Mouse (Mus musculus) heart, postnatal 25 days (tissue): ENCODE measurements around the gene Prkd2. TPM values are rescaled to one million over a fixed set of nuclear protein-coding genes. Genes with fewer than 3 reads are reported as not detected.
A peak's percentile ranks its signal among the peaks of the same experiment; 100 is the strongest.

ENCODE experiments used
- DNase-seq: peaks from one replicate; pipeline ENCODE4 v3.0.0; 2022; ENCODE audit warnings: low spot score
- intact Hi-C: fragments of 180-260 bp; cut with DNase I; formaldehyde crosslinking; loops from one replicate; pipeline ENCODE4 v1.15.1; 2025
- total RNA-seq, 2 experiments: library from RNA; stranded (reverse); gene quantifications; 2 replicates each; pipeline ENCODE4 v1.2.3; 2021

Prkd2 gene
- total RNA-seq, 2 experiments from 2014 or later: 18.0 to 22.9 TPM

DNA sequence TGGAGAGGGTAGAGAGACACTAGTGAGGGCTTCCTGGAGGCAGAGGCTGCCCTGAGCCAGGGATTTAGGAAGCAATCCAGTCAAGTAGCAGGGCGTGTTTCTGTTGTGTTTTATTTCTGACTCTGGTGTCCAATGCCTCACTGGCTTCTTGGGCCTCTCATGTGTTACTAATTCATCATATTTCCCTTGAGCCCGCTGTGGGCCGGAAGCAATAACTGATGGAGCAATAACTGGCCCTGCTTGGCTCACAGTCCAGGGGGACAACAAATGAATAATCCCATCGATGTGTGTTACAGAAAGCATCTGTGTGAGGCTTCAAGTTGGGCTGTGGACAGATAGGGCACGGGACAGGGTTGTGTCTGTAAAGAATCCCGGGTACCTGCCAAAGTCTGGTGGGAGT lies 69.7 kb downstream of the Prkd2 start:
- DNase-seq: peak; percentile 60
- intact Hi-C loops: loop anchor here (1.0 kb wide), 1 partner anchor 17 kb away; no protein-coding TSS in a partner anchor

DNA sequence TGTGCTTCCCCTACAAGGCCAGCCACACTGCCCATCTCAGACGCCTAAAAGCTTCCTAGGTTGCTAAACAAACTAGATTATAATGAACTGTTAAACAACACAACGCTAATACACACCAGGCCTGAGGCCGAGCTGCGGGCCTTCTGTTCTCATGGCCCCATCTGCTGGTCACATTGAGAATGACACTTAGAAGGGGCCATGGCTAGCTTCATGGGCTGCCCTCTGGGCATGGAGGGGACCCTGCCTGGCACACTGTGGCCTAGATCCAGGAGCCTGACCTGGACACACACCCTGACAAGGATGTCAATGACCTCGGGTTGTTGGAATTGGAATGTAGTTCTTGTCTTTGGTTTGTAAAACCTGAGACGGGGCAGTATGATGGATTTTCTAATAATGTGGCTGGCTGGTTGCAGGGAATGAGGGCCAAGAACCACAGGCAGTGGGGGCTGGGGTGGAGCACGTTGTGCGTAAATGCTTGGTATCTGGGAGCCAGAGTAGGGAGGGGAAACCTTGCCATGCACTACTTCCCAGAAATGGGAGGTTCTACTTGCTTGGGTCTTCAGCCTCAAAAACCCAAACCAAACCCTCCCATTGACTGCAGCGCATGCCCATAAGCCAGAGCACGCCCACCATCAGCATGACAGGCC lies 71.2 kb downstream of the Prkd2 start:
- intact Hi-C loops: loop anchor here (2.0 kb wide), 1 partner anchor 41 kb away; no protein-coding TSS in a partner anchor
- DNase-seq: no peak

DNA sequence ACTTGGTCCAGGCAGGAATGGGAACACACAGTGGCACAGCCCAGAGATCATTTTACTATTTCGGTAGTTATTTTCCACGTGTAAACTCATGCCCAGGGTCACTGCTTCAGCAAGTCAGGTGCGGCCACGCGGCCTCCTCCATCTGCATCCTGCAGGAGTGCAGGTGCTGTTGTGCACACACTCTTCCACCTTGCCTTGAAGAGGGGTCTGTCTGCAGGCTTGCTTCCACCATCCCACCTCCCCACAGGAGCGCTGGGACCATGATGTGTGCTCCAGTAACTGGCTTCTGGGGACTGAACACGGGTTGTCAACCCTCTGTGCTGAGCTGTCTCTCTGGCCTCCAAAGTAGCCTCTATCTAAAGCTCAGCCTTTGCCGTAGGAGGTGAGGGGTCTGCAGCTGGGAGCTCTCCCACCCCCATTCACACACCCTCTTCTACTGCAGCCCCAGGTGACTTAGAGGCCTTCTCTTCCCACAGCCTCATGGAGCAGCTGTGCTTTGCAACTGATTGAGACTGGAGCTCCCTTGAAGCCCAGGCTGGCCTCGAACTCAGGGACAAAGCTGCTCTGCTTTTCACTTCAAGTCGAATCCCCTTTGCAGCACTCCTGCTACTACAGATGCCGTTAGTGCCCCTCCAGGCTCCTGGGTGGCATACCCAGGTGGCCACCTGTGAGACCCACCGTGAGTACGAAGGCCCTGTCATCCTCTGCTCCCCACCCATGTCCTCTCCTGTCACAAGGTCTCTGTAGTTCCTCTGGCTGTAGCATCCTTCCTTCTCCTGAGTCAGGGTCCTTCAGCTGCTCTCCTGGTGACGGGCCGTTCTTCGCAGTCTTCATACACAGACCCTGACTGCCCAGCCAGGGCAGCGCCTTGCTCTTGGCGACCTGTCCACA lies 72.0 kb downstream of the Prkd2 start:
- intact Hi-C loops: loop anchor here (2.0 kb wide), 1 partner anchor 42 kb away; no protein-coding TSS in a partner anchor

DNA sequence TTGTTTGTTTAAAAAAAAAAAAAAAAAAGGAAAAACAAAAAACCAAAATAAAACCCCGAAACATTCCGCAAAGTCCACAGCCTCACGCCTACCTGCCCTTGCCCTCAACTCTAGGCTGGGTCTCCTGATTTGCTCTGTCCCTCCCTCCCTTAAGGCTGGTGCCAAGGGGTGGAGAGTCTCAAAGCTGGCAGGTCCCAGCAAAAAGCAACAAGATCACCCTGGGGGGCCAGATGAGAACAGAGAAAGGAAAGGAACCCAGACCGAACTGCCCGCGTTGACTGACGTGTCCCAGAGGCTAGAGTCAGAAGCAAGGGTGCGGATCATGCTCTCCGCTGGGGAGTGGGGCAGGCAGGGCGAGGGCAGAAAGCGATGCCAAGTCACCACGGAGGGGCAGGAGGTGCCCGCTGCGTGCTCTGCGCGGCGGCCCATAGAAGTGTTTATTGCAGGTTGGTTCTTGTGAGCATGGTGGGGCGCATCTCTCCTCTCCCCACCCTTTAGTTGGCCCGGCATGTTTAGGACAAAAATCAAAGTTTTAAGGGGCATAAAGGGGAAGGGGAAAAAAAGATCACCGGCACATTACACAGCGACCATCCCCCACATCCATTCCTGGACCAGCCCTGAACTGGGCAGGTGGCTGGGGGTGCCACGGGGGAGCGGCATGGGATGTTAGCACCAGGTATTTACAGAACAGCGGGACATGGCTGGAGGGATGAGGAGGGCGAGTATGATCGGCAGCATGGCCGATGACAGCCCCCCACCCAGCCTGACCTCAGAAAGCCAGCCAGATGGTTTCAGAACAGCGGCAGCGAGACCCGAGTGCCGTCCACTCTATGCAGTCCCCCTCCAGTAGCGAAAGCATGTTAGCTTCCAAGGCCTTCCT lies 73.0 kb downstream of the Prkd2 start:
- intact Hi-C loops: loop anchor here (2.0 kb wide), 1 partner anchor 43 kb away; no protein-coding TSS in a partner anchor
- DNase-seq: no peak

More for the DNA sequence above, 72.0 kb downstream of the Prkd2 start:
- no peak for DNase-seq

GRCm38 (mm10) chr7:16916342-16917265 lies 73.9 kb downstream of the Prkd2 start:
- intact Hi-C loops: no loop called here
- no peak for DNase-seq

- no peak for DNase-seq
- intact Hi-C loops: no loop called here
Measured at GRCm38 (mm10) chr7:16917447-16917846, 74.7 kb downstream of the Prkd2 start.

DNA sequence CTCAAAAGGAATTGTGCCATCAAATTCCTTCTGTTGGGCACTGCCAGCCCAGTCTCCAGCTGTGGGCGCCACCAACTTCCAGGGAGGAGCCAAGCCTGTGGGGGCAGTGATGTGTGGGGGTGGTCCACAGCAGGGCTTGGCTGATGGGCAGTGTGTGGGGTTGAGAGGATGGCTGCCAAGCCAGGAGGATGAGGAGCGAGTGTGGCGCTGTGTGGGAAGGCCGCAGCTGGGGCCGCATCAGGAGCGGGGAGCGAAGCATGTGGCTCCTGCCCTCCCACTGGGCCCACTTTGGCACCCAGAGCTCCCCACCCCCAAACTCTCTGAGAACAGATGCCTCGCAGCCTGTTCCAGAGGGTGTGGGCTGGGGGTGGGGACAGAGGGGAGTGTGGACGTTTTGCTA lies 75.3 kb downstream of the Prkd2 start:
- no peak for DNase-seq
- intact Hi-C loops: no loop called here

- DNase-seq: no peak
- intact Hi-C loops: no loop called here
Measured at GRCm38 (mm10) chr7:16918670-16919069, 76.0 kb downstream of the Prkd2 start.

DNA sequence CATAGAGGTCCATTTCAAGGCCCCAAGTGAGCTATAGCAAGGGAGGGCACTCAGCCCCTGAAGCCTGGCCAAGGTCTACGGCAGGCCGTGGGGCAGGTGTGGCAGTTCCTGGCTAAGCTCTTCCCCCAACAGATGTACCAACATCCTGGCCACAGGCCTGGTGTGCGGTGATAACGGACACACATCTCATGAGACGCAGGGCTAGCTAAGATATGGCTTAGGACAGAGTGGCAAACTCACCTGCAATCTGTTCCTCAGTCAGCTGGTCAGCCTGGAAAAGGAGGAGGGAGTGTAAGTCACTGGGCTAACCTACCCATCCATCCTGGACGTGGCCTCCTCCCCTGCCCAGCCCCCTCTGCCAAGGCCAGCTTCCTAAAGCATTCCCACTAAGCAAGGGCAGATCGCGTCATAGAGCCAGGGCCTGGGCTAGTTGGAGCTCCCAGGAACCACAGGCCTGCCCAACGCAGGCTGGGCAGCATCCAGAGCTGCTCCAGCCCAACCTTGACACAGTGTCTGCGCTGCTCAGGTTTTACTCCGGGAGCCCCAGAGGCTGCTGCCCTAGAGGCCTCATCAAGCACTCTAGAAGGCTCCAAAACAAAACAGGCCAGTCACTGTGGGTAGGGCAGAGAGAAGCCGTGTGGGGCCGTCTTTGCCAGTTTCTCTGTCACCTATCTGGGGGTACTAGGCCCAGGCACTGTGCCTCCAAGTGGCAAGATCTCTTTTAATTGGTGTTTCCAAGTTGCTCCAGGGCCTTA lies 76.9 kb downstream of the Prkd2 start:
- DNase-seq: no peak
- intact Hi-C loops: loop anchor here (5.0 kb wide), 1 partner anchor 177 kb away; no protein-coding TSS in a partner anchor

Other genes with a start within 250 kb of the Prkd2 start
- 10 to 100 TPM; 34.2 to 35.8 TPM for gene Arhgap35, start 227.9 kb upstream of the Prkd2 start, total RNA-seq
- not detected for gene Ceacam15, start 167.2 kb upstream of the Prkd2 start, total RNA-seq
- not detected for gene Ceacam9, start 121.0 kb upstream of the Prkd2 start, total RNA-seq
- 10 to 100 TPM; 80.9 to 87.9 TPM for gene Ap2s1, start 104.5 kb upstream of the Prkd2 start, total RNA-seq
- 10 to 100 TPM; 18.5 to 22.8 TPM for gene Slc1a5, start 61.6 kb upstream of the Prkd2 start, total RNA-seq
- 10 to 100 TPM; 54.8 to 65.5 TPM for gene Strn4, start 27.0 kb upstream of the Prkd2 start, total RNA-seq
- gene Fkrp, start 26.2 kb upstream of the Prkd2 start, total RNA-seq: 10 to 100 TPM; 46.2 to 48.0 TPM
- gene Dact3, start 32.4 kb downstream of the Prkd2 start, total RNA-seq: 10 to 100 TPM; 15.2 to 17.4 TPM
- under 1 TPM; 0.45 to 0.86 TPM for gene Gng8, start 48.9 kb downstream of the Prkd2 start, total RNA-seq
- gene Ptgir, start 63.6 kb downstream of the Prkd2 start, total RNA-seq: 1 to 10 TPM; 2.1 to 3.1 TPM
- gene Calm3, start 81.2 kb downstream of the Prkd2 start, total RNA-seq: 100 to 1,000 TPM; 196 to 203 TPM
- gene Pnmal2, start 101.8 kb downstream of the Prkd2 start, total RNA-seq: 1 to 10 TPM; 3.7 to 4.1 TPM
- not detected for gene Pnmal1, start 116.8 kb downstream of the Prkd2 start, total RNA-seq
- gene Gm42372, start 140.2 kb downstream of the Prkd2 start, total RNA-seq: not detected
- gene Ccdc8, start 149.8 kb downstream of the Prkd2 start, total RNA-seq: 1 to 10 TPM; 5.2 to 6.5 TPM
- gene Ppp5c, start 185.0 kb downstream of the Prkd2 start, total RNA-seq: 100 to 1,000 TPM in 1 of 2 experiments, 10 to 100 TPM in 1; 97.5 to 102 TPM
- 1 to 10 TPM; 1.8 to 1.9 TPM for gene Hif3a, start 219.5 kb downstream of the Prkd2 start, total RNA-seq
- gene Psg16, start 231.1 kb downstream of the Prkd2 start, total RNA-seq: under 1 TPM; 0.14 to 0.16 TPM